Mouse (Mus musculus) left cerebral cortex, postnatal 25 days (tissue): ENCODE results near the gene Trpm7. TPM values are rescaled to one million over a fixed set of nuclear protein-coding genes. Genes with fewer than 3 reads are reported as not detected.
"Not testable (repeated sequence)": the region's sequence is repeated elsewhere in the genome, so short reads cannot be mapped to it uniquely, and the experiment has no call there.

Experiments
- DNase-seq, 2 experiments: peaks; one replicate each; pipeline ENCODE4 v3.0.0; 2022; ENCODE audit warnings: low spot score in 2 of 2, mixed read lengths in 1 of 2
- intact Hi-C: fragments of 180-260 bp; cut with DNase I; formaldehyde crosslinking; loops from one replicate; pipeline ENCODE4 v1.15.1; 2025
- total RNA-seq, 2 experiments: library from RNA; stranded (reverse); gene quantifications; 2 replicates each; pipeline ENCODE4 v1.2.3; 2021

The Trpm7 gene
- 10 to 100 TPM; 36.4 to 43.1 TPM for total RNA-seq

GRCm38 (mm10) chr2:126875871-126876796, at the start of gene Trpm7:
Trpm7 (minus strand) TSS chr2:126876230.
- intact Hi-C loops, result loop anchor here (2.0 kb wide), 1 partner anchor 57 kb away; the partner anchor contains the start of gene Sppl2a
- DNase-seq, result peak; percentile 95 to 96

GRCm38 (mm10) chr2:126920358-126921060, 44.5 kb upstream of the Trpm7 start:
- intact Hi-C loops, result no loop called here
- DNase-seq, result no peak

GRCm38 (mm10) chr2:126916236-126916635, 40.2 kb upstream of the Trpm7 start:
- no peak for DNase-seq
- intact Hi-C loops, result loop anchor here (10.0 kb wide), 1 partner anchor 319 kb away; no protein-coding TSS in a partner anchor

GRCm38 (mm10) chr2:126914096-126914495, 38.1 kb upstream of the Trpm7 start:
- intact Hi-C loops, result loop anchor here (10.0 kb wide), 1 partner anchor 321 kb away; no protein-coding TSS in a partner anchor
- no peak for DNase-seq

- intact Hi-C loops, result loop anchor here (10.0 kb wide), 1 partner anchor 111 kb away; no protein-coding TSS in a partner anchor
- no peak for DNase-seq
Measured at GRCm38 (mm10) chr2:126904162-126904561, 28.1 kb upstream of the Trpm7 start.

- intact Hi-C loops, result no loop called here
- no peak for DNase-seq
Measured at GRCm38 (mm10) chr2:126897511-126897910, 21.5 kb upstream of the Trpm7 start.

GRCm38 (mm10) chr2:126896941-126897340, 20.9 kb upstream of the Trpm7 start:
- intact Hi-C loops, result no loop called here
- DNase-seq, result no peak

- intact Hi-C loops, result no loop called here
- no peak for DNase-seq
Measured at GRCm38 (mm10) chr2:126894245-126894644, 18.2 kb upstream of the Trpm7 start.

GRCm38 (mm10) chr2:126892316-126892715, 16.3 kb upstream of the Trpm7 start:
- intact Hi-C loops, result no loop called here
- DNase-seq, result no peak

GRCm38 (mm10) chr2:126891743-126892142, 15.7 kb upstream of the Trpm7 start:
- DNase-seq, result no peak
- intact Hi-C loops, result no loop called here

- intact Hi-C loops, result no loop called here
- DNase-seq, result no peak
Measured at GRCm38 (mm10) chr2:126887141-126887540, 11.1 kb upstream of the Trpm7 start.

- intact Hi-C loops, result no loop called here
Measured at GRCm38 (mm10) chr2:126885871-126886270, 9.8 kb upstream of the Trpm7 start.

GRCm38 (mm10) chr2:126882711-126883110, 6.7 kb upstream of the Trpm7 start:
- intact Hi-C loops, DNase-seq: not testable (repeated sequence)

More at GRCm38 (mm10) chr2:126885871-126886270, 9.8 kb upstream of the Trpm7 start:
- DNase-seq, result no peak

GRCm38 (mm10) chr2:126877991-126878390, 2.0 kb upstream of the Trpm7 start:
- intact Hi-C loops, result loop anchor here (2.0 kb wide), 1 partner anchor 55 kb away; the partner anchor contains the start of gene Sppl2a
- DNase-seq, result no peak

- peak in 1 of 2 experiments; percentile 45 for DNase-seq
- intact Hi-C loops, result no loop called here
Measured at GRCm38 (mm10) chr2:126875516-126875835, 554 bp downstream of the Trpm7 start.

GRCm38 (mm10) chr2:126874809-126875515, 1.1 kb downstream of the Trpm7 start:
- DNase-seq, result peak in 1 of 2 experiments; percentile 7

GRCm38 (mm10) chr2:126866301-126866700, 9.7 kb downstream of the Trpm7 start:
- no peak for DNase-seq

More at GRCm38 (mm10) chr2:126874809-126875515, 1.1 kb downstream of the Trpm7 start:
- intact Hi-C loops, result no loop called here

GRCm38 (mm10) chr2:126865501-126866199, 10.4 kb downstream of the Trpm7 start:
- DNase-seq, result no peak
- intact Hi-C loops, result no loop called here

More at GRCm38 (mm10) chr2:126866301-126866700, 9.7 kb downstream of the Trpm7 start:
- intact Hi-C loops, result no loop called here

- DNase-seq, result no peak
- intact Hi-C loops, result no loop called here
Measured at GRCm38 (mm10) chr2:126865026-126865425, 11.0 kb downstream of the Trpm7 start.
